Mouse (Mus musculus) cerebral cortex, adult 2 months (tissue): Measurements from ENCODE around the gene Gm3238.

ENCODE experiments used
- WGBS: fragments of 180-500 bp; shearing (Covaris S2); methylation state at CpG from one replicate; pipeline ENCODE4 v1.1.7; 2018; 5-methylcytosine and 5-hydroxymethylcytosine counted together

The Gm3238 gene

GRCm38 (mm10) chr10:77771225-77771624 lies at the start of gene Gm3238:
Gene Gm3238 (minus strand): TSS chr10:77771325.
- 62% methylated on average over 1 of the region's 1 CpGs for WGBS

DNA sequence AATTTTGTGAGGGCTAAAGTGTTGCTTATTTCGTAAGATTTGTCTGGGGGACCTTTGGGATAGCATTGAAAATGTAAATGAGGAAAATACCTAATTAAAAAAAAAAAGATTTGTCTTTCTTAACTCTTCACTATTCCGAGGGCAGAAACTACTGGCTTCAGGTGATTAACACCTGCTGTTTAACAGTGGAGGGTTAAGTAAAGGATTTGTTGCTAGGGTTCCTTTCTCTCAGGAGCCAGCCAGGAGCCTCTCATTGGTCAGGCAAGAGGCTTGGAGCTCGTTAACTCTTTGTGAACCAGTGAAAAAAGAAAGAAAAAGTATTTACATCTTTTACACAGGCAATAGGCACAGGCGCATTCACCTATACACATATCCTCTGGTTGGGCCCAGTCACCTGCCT lies 48.1 kb upstream of the Gm3238 start:
- 56% methylated on average over 4 of the region's 4 CpGs for WGBS

- WGBS, result 91% methylated on average over 4 of the region's 4 CpGs
These were observed 47.4 kb upstream of the Gm3238 start for GRCm38 (mm10) chr10:77818523-77818922.

GRCm38 (mm10) chr10:77815514-77815913 lies 44.4 kb upstream of the Gm3238 start:
- WGBS, result 41% methylated on average over 5 of the region's 5 CpGs

GRCm38 (mm10) chr10:77814382-77814781 lies 43.3 kb upstream of the Gm3238 start, which contains the start of gene Gm2696:
Gene Gm2696 (plus strand): TSS chr10:77814682.
- 55% methylated on average over 4 of the region's 4 CpGs for WGBS

DNA sequence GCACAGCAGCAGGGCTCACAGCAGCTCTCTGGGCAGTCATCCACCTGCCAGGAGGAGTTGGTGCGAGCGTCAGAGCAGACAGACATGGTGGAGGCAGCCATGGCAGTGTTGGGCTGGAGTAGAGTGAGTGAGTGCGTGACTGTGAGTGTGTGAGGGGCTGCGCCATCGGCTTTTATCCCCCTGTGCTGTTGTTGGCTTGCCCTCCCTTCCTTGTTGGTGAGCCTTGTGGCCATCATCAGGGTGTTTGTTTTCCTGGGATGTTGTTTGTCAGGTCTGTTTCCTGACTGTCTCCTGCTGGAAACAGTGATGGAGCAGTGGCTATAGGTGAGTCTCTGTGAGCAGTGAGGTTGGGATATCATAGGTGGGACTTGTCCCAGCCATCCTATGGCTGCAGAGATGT lies 40.6 kb upstream of the Gm3238 start, which contains the start of gene Gm9507:
TSS of gene Gm9507 (minus strand) at position 101 of the 400 bp plus-strand sequence.
- 69% methylated on average over 5 of the region's 5 CpGs for WGBS

DNA sequence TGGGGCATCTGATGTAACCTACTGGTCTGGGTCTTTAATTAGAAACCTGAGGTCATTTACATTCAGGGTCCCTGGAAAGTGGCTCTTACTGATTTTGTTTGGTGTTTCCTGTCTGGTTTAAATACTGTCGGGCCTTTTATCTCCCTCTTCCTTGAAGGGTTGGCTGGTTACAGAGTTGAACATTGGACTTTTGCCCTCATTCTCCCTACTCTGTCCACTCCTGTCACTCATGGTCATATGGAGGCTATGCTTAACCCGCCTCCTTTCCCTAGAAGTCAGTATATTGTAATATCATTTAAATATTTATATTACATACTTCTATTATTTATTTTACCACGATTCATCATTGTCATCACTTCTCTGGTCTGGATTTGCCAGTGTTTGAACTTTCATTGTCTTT lies 33.0 kb upstream of the Gm3238 start:
- WGBS, result 81% methylated on average over 3 of the region's 3 CpGs

GRCm38 (mm10) chr10:77798921-77799508 lies 27.9 kb upstream of the Gm3238 start, which contains the start of gene Gm19668:
Gene Gm19668 (minus strand): TSS chr10:77799133.
- WGBS, result 75% methylated on average over 8 of the region's 8 CpGs

- WGBS, result 70% methylated on average over 3 of the region's 3 CpGs
These were observed 27.2 kb upstream of the Gm3238 start for GRCm38 (mm10) chr10:77798164-77798920.

DNA sequence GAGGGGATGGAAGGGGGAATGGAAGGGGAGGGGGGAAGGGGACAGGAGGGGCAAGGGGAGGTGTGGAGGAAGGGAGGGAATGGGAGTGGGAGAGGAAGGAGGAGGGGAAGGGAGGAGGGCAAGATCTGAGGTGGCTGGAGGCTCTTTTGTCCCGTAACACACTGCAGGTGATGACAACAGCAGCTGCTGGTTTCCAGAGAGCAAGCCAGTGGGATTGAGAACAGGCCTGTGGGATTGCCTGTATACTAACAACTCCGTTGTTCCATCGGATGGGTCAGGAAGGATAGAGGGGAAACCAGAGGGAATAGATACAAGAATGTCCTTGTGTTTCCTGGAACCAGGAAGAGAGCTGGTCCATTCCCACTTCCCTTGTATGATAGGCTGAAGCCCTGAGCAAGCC lies 26.6 kb upstream of the Gm3238 start:
- 63% methylated on average over 3 of the region's 3 CpGs for WGBS

- 43% methylated on average over 2 of the region's 2 CpGs for WGBS
These were observed 23.9 kb upstream of the Gm3238 start, which contains the start of gene Gm9639 for GRCm38 (mm10) chr10:77794976-77795375. Gene Gm9639 (minus strand): TSS chr10:77795076.

GRCm38 (mm10) chr10:77788621-77789020 lies 17.5 kb upstream of the Gm3238 start:
- 67% methylated on average over 2 of the region's 2 CpGs for WGBS

GRCm38 (mm10) chr10:77787876-77788275 lies 16.8 kb upstream of the Gm3238 start, which contains the start of gene Gm7137:
Gene Gm7137 (minus strand): TSS chr10:77788200.
- 18% methylated on average over 1 of the region's 1 CpGs for WGBS

DNA sequence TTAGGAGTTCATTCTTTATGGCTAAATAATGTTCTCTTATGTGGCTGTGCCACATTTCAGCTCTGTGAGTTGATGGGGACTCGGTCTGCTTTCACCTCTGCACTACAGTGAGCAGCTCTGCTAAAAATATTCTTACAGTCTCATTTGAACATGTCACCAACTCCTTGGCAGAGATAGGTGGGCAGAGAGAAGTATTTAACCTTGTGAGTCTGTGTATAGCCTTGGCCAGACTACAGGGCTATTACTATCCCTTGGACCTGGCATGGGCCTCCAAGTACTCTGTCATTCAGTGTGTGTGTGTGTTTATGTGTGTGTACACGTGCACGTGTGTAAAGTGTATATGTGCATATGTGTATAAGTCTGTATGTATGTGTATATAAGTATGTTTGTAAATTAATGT lies 12.3 kb upstream of the Gm3238 start:
- 78% methylated on average over 3 of the region's 3 CpGs for whole genome bisulfite sequencing

GRCm38 (mm10) chr10:77782442-77782841 lies 11.3 kb upstream of the Gm3238 start, which contains the start of gene Gm3250:
Gene Gm3250 (minus strand): TSS chr10:77782542.
- WGBS, result 58% methylated on average over 1 of the region's 1 CpGs

- WGBS, result 46% methylated on average over 1 of the region's 1 CpGs
These were observed 5.7 kb upstream of the Gm3238 start, which contains the start of gene Gm7138 for GRCm38 (mm10) chr10:77776844-77777243. Gene Gm7138 (minus strand): TSS chr10:77776944.

GRCm38 (mm10) chr10:77772142-77772541 lies 1.0 kb upstream of the Gm3238 start:
- 80% methylated on average over 3 of the region's 3 CpGs for WGBS

DNA sequence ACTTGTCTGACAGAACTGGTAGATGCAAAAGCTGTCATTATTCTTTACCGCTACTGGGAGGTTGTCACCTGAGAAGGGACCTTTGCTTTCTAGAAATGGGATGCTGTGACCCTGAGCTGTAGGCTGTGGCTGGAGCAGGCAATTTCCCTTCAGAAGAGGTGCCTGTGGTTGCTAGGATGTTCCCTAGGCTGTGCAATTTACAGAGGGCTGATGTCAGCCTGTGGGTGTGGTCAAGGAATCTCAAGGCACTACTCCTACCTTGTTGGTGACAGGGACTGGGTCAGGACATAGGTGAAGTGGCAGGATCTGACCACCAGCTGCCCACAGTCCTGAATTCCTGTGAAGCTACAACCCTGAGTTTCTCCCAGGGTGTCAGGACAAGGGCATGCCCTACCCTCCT lies 1.4 kb downstream of the Gm3238 start:
- WGBS, result 87% methylated on average over 1 of the region's 1 CpGs

DNA sequence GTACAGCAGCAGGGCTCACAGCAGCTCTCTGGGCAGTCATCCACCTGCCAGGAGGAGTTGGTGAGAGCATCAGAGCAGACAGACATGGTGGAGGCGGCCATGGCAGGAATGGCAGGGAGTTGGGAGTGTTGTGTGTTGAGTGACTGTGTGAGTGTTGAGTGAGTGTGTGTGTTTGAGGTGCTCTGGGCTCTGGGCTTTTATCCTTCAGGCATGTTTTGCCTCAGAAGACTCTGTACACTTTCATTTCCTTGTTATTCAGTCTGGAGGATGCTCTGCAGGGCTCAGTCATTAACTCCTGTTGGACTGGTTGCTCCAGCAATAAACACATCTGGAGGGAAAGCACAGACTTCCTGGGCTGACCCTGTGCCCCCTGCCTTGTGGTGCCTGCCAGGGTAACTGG lies 11.5 kb downstream of the Gm3238 start, which contains the start of gene Gm3233:
TSS of gene Gm3233 (minus strand) at position 101 of the 400 bp plus-strand sequence.
- WGBS, result no CpG with 5 or more reads among the region's 1 CpGs

- 63% methylated on average over 3 of the region's 3 CpGs for WGBS
These were observed 18.8 kb downstream of the Gm3238 start for GRCm38 (mm10) chr10:77752312-77752711.

DNA sequence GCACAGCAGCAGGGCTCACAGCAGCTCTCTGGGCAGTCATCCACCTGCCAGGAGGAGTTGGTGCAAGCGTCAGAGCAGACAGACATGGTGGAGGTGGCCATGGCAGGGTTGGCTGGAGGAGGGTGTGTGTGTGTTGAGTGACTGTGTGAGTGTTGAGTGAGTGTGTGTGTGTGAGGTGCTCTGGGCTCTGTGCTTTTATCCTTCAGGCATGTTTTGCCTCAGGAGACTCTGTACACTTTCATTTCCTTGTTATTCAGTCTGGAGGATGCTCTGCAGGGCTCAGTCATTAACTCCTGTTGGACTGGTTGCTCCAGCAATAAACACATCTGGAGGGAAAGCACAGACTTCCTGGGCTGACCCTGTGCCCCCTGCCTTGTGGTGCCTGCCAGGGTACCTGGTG lies 19.9 kb downstream of the Gm3238 start, which contains the start of gene Gm9736:
TSS of gene Gm9736 (minus strand) at position 101 of the 400 bp plus-strand sequence.
- WGBS, result 7% methylated on average over 1 of the region's 1 CpGs

- 48% methylated on average over 1 of the region's 1 CpGs for WGBS
These were observed 20.4 kb downstream of the Gm3238 start for GRCm38 (mm10) chr10:77750686-77751085.
